Mouse (Mus musculus): ENCODE measurements around the gene Rtp1.

Gene Rtp1

GRCm38 (mm10) chr16:23457338-23457737 is 28.4 kb downstream of the Rtp1 start:
- DNase-seq = no peak

- no peak for DNase-seq
Measured at GRCm38 (mm10) chr16:23458906-23459588, 30.1 kb downstream of the Rtp1 start.

GRCm38 (mm10) chr16:23463671-23464347 is 34.9 kb downstream of the Rtp1 start:
- no peak for DNase-seq

GRCm38 (mm10) chr16:23471551-23471950 is 42.6 kb downstream of the Rtp1 start:
- DNase-seq = no peak

- no peak for DNase-seq
Measured at GRCm38 (mm10) chr16:23472046-23472445, 43.1 kb downstream of the Rtp1 start.

- no peak for DNase-seq
Measured at GRCm38 (mm10) chr16:23475651-23476050, 46.7 kb downstream of the Rtp1 start.

- no peak for DNase-seq
Measured at GRCm38 (mm10) chr16:23476598-23476997, 47.7 kb downstream of the Rtp1 start.

- DNase-seq = no peak
Measured at GRCm38 (mm10) chr16:23479872-23480603, 51.1 kb downstream of the Rtp1 start.

GRCm38 (mm10) chr16:23482218-23482617 is 53.3 kb downstream of the Rtp1 start:
- DNase-seq = no peak

- no peak for DNase-seq
Measured at GRCm38 (mm10) chr16:23482846-23483245, 53.9 kb downstream of the Rtp1 start.

GRCm38 (mm10) chr16:23483292-23483691 is 54.4 kb downstream of the Rtp1 start:
- DNase-seq = no peak

Data from spleen, adult 18-20 months (tissue).